Mouse (Mus musculus) mammary gland, adult 2 months (tissue): ENCODE data around the gene Mark1. TPM values are rescaled to one million over a fixed set of nuclear protein-coding genes. Genes with fewer than 3 reads are reported as not detected.

ENCODE experiments used
- polyA plus RNA-seq: library from polyadenylated mRNA; depleted of rRNA; stranded (reverse); fragments of >200 nt; gene quantifications from 2 replicates; pipeline ENCODE4 v1.2.3, GENCODE M21; 2012; ENCODE audit warnings: low replicate concordance; rRNA removed

Mark1 gene
- 4.7 and 5.5 TPM in 2 replicates for polyA plus RNA-seq

DNA sequence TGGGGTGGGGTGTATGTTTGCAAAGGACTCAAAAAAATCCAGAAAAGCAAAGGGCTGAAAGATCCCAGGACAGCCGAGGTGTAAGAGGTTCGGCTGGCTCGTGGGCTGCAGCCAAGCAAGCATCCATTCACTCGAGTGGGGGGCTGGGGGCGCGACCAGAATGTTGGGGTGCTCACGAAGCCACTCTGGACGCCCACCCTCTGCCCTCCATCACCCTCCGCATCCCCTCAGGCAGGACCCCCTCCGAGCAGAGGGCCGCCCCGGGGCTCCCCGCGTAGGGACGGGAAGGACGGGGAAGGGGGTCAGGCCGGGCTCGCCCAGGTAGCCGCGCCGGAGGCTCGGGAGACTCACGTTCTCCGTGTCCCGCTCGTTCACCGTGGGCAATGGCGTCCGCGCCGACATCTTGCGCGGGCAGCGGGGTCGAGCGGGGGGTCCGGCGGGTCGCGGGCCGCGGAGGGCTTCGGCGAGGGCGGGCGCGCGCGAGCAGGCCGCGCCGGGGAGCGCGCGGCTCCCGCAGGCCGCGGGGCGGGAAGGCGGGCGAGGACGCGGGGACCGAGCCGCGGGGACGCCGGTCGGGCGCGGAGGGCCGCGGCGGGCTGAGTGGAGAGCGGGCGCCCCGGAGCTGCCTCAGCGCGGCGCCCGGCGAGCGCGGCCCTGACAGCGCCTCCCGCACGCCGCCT is at the start of gene Mark1:
Mark1 (minus strand) TSS at position 500 of the 680 bp plus-strand sequence.

GRCm38 (mm10) chr1:184882281-184883268 is 116.8 kb downstream of the Mark1 start, which contains the start of gene C130074G19Rik:
Gene C130074G19Rik (minus strand): TSS chr1:184883218.

Other genes starting within 250 kb of the Mark1 start
- gene Marc1, start 188.3 kb downstream of the Mark1 start, polyA plus RNA-seq = 16.6 and 28.3 TPM in 2 replicates
- 135 and 155 TPM in 2 replicates for gene Marc2, start 153.1 kb downstream of the Mark1 start, polyA plus RNA-seq
- gene C130074G19Rik, start 116.4 kb downstream of the Mark1 start, polyA plus RNA-seq = 32.3 and 34.0 TPM in 2 replicates
- 20.9 and 22.1 TPM in 2 replicates for gene Rab3gap2, start 204.5 kb upstream of the Mark1 start, polyA plus RNA-seq